Mouse (Mus musculus) spleen, embryonic (tissue): ENCODE measurements around the gene Zfp352.
"Not testable (repeated sequence)": the region's sequence is repeated elsewhere in the genome, so short reads cannot be mapped to it uniquely, and the experiment has no call there.

Experiments used
- CTCF ChIA-PET: fragments of 350-600 bp; sonication (Branson Sonifier 250); formaldehyde crosslinking; loops from one replicate; lab custom pipeline; 2022; lab: Charles Lee

Zfp352 gene

GRCm38 (mm10) chr4:90218520-90218919 lies at the start of gene Zfp352:
Gene Zfp352 (plus strand): TSS chr4:90218820.
- CTCF ChIA-PET, result no interaction called here

- CTCF ChIA-PET, result no interaction called here
These were observed 47.6 kb upstream of the Zfp352 start for GRCm38 (mm10) chr4:90170890-90171483.

GRCm38 (mm10) chr4:90174036-90174435 lies 44.6 kb upstream of the Zfp352 start:
- CTCF ChIA-PET, result no interaction called here

DNA sequence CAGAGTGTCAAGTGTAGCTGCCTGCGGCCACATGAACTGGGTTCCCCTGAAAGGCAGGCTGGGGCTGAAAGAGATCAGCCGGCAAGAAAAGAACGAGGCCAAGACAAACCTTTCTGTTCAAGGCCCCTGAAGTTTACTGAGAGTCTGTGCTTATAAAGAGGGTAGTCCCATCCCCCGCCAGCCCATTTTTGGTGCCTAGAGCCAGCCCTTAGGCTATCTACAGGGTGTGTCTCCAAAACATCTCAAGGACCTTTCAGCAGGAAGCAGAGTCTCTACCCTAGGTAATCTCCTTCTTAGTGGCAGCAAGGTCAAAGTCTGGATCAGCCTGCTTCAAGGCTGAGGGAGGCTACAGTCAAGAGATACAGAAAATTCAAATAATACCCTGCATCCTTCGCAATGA lies 15.2 kb upstream of the Zfp352 start:
- CTCF ChIA-PET, result no interaction called here

- CTCF ChIA-PET, result no interaction called here
These were observed 7.1 kb upstream of the Zfp352 start for GRCm38 (mm10) chr4:90211475-90211874.

GRCm38 (mm10) chr4:90212076-90212475 lies 6.5 kb upstream of the Zfp352 start:
- CTCF ChIA-PET, result no interaction called here

GRCm38 (mm10) chr4:90235646-90236045 lies 17.0 kb downstream of the Zfp352 start:
- CTCF ChIA-PET, result not testable (repeated sequence)

DNA sequence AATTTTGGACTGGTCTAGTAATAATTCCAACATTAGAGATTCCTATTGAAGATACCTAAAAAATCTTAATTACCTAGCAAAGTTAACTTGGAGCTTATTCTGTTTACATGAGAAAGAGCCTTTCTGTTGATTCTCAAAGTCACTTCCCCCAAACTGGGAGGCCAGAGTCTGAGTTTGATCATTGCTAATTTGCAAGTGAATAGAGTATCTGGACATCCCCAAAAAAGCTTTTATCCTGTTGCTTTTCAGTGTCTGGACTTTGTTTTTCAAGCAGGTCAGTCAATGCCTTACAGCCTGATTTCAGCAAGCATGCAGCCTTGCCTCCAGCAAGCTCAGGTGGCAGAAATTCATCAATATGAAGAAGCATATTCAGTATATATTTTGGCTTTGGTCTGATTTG lies 51.2 kb downstream of the Zfp352 start:
- CTCF ChIA-PET, result no interaction called here
